Mouse (Mus musculus): Measurements from ENCODE around the gene Ankrd33b. TPM values are rescaled to one million over a fixed set of nuclear protein-coding genes. Genes with fewer than 3 reads are reported as not detected.

The Ankrd33b gene
- polyA plus RNA-seq, 1 experiment from 2014 or later = 0.86 TPM

Other genes with a start within 250 kb of the Ankrd33b start
- gene Dap, start 143.4 kb downstream of the Ankrd33b start, polyA plus RNA-seq (2015; fragmentation: Nextera tagmentation; extraction: Ambion mirVana) = 30.6 and 31.1 TPM in 2 replicates
- gene Ropn1l, start 86.0 kb upstream of the Ankrd33b start, polyA plus RNA-seq (2015; fragmentation: Nextera tagmentation; extraction: Ambion mirVana) = 1.8 and 2.1 TPM in 2 replicates
- 75.0 and 78.6 TPM in 2 replicates for gene March6, start 163.3 kb upstream of the Ankrd33b start, polyA plus RNA-seq (2015; fragmentation: Nextera tagmentation; extraction: Ambion mirVana)
- gene Cmbl, start 197.7 kb upstream of the Ankrd33b start, polyA plus RNA-seq (2015; fragmentation: Nextera tagmentation; extraction: Ambion mirVana) = 3.1 and 4.0 TPM in 2 replicates
- gene Cct5, start 234.1 kb upstream of the Ankrd33b start, polyA plus RNA-seq (2015; fragmentation: Nextera tagmentation; extraction: Ambion mirVana) = 540 and 561 TPM in 2 replicates
- 11.0 and 11.6 TPM in 2 replicates for gene Fam173b, start 234.1 kb upstream of the Ankrd33b start, polyA plus RNA-seq (2015; fragmentation: Nextera tagmentation; extraction: Ambion mirVana)